8 mouse cellular contexts compared by ENCODE assay signal in genomic region chr9:96364141-96364838, GRCm38 (mm10). TPM values are rescaled to one million over a fixed set of nuclear protein-coding genes. Genes with fewer than 3 reads are reported as not detected.
A peak's percentile ranks its signal among the peaks of the same experiment; 100 is the strongest.
DNase-seq lines count a peak whose midpoint lies in the region; ATAC-seq lines count a peak whose summit lies in the region.

Gene Atp1b3, minus strand, starts transcription at chr9:96364442.

- peaks cover 27% of the 10 kb centered on the region for H3K4me1 ChIP-seq in heart, embryonic 13.5 days
- H3K4me1 ChIP-seq in liver, embryonic 12.5 days, result peaks cover 29% of the 10 kb centered on the region
- H3K4me1 ChIP-seq in stomach, embryonic 15.5 days, result peaks cover 13% of the 10 kb centered on the region

- no peaks in the 10 kb centered on the region for H3K27me3 ChIP-seq in heart, embryonic 13.5 days (replicated peaks)
- H3K27me3 ChIP-seq in liver, embryonic 12.5 days (replicated peaks), result no peaks in the 10 kb centered on the region
- no peaks in the 10 kb centered on the region for H3K27me3 ChIP-seq in stomach, embryonic 15.5 days (replicated peaks)

- peaks cover 4% of the 10 kb centered on the region for H3K36me3 ChIP-seq in heart, embryonic 13.5 days
- H3K36me3 ChIP-seq in liver, embryonic 12.5 days, result peaks cover 4% of the 10 kb centered on the region
- H3K36me3 ChIP-seq in stomach, embryonic 15.5 days, result no peaks in the 10 kb centered on the region

- WGBS in heart, embryonic 13.5 days, result under 1% methylated on average over 80 of the region's 81 CpGs
- WGBS in liver, embryonic 12.5 days (ENCODE audit: insufficient replicate concordance), result under 1% methylated on average over 78 of the region's 81 CpGs
- 0% methylated on average over 75 of the region's 81 CpGs for WGBS in stomach, embryonic 15.5 days

- H3K9me3 ChIP-seq in heart, embryonic 13.5 days, result no peaks in the 10 kb centered on the region
- H3K9me3 ChIP-seq in liver, embryonic 12.5 days (replicated peaks), result no peaks in the 10 kb centered on the region
- no peaks in the 10 kb centered on the region for H3K9me3 ChIP-seq in stomach, embryonic 15.5 days

- peak; percentile 96 for DNase-seq in CD4-positive helper T cell, adult 2 months (ENCODE audit: low read depth, low spot score)
- peak; percentile 81 for DNase-seq in brain, embryonic 18.5 days (ENCODE audit: low read depth, low spot score)
- peak; percentile 100 for DNase-seq in kidney, postnatal 10 days
- peak; percentile 100 for DNase-seq in natural killer cell, adult 2 months (ENCODE audit: low spot score in 2 of 2)

- peak within 1 kb of the TSS; percentile 90 for H3K4me3 ChIP-seq in heart, embryonic 13.5 days
- H3K4me3 ChIP-seq in liver, embryonic 12.5 days, result peak within 1 kb of the TSS; percentile 84
- peak within 1 kb of the TSS; percentile 90 for H3K4me3 ChIP-seq in stomach, embryonic 15.5 days (replicated peaks)

- peak within 1 kb of the TSS; percentile 93 for H3K27ac ChIP-seq in heart, embryonic 13.5 days (replicated peaks)
- peak within 1 kb of the TSS; percentile 96 for H3K27ac ChIP-seq in liver, embryonic 12.5 days
- H3K27ac ChIP-seq in stomach, embryonic 15.5 days, result peak within 1 kb of the TSS; percentile 96

- peak within 1 kb of the TSS; percentile 75 for H3K4me2 ChIP-seq in heart, embryonic 13.5 days
- peak within 1 kb of the TSS; percentile 82 for H3K4me2 ChIP-seq in liver, embryonic 12.5 days
- H3K4me2 ChIP-seq in stomach, embryonic 15.5 days, result peak within 1 kb of the TSS; percentile 80

- ATAC-seq in erythroid progenitor cell, adult 5-6 weeks (replicated peaks; ENCODE audit: low FRiP score, poor library complexity, severe bottlenecking), result peak; percentile 88
- ATAC-seq in heart, embryonic 13.5 days (ENCODE audit: extremely low read depth, insufficient number of reproducible peaks, low FRiP score, low TSS enrichment), result peak; percentile 99
- ATAC-seq in liver, embryonic 12.5 days, result peak; percentile 95
- ATAC-seq in stomach, embryonic 15.5 days (ENCODE audit: insufficient read depth, low FRiP score, low read depth), result peak; percentile 98

- peak within 1 kb of the TSS; percentile 95 for H3K9ac ChIP-seq in heart, embryonic 13.5 days
- peak within 1 kb of the TSS; percentile 88 for H3K9ac ChIP-seq in liver, embryonic 12.5 days
- H3K9ac ChIP-seq in stomach, embryonic 15.5 days, result peak within 1 kb of the TSS; percentile 69

RNA-seq across cellular contexts. Expression of gene Atp1b3, which starts in this region (rescaled TPM):
- total RNA-seq in erythroid progenitor cell, adult 5-6 weeks (2015; ENCODE audit: low replicate concordance), result 112 and 124 TPM in 2 replicates
- 74.0 and 75.0 TPM in 2 replicates for total RNA-seq in erythroid progenitor cell, adult 5-6 weeks (2017; ENCODE audit: low replicate concordance)
- polyA plus RNA-seq in heart, embryonic 13.5 days (2015; fragmentation: Nextera tagmentation; extraction: Ambion mirVana), result 130 and 141 TPM in 2 replicates
- 99.5 and 101 TPM in 2 replicates for polyA plus RNA-seq in liver, embryonic 12.5 days (2016; fragmentation: Nextera tagmentation; extraction: Ambion mirVana)
- polyA plus RNA-seq in stomach, embryonic 15.5 days (2015; fragmentation: Nextera tagmentation; extraction: Ambion mirVana), result 164 and 165 TPM in 2 replicates

Comparison
In these comparisons a context has a peak if more than half of its experiments do, and no peak if none do; other contexts are left out.
1. Peak in every context shown above with its lines: DNase-seq, ATAC-seq, H3K4me3 ChIP-seq and H3K27ac ChIP-seq.